ENCODE assay signal across 9 mouse cellular contexts in genomic region chr4:118089939-118090338, GRCm38 (mm10). TPM values are rescaled to one million over a fixed set of nuclear protein-coding genes. Genes with fewer than 3 reads are reported as not detected.
DNase-seq lines count a peak whose midpoint lies in the region.
"Had no signal": no experiment of that assay in that cellular context is flagged by ENCODE, and none has a peak within 500 bp of the region (broad histone marks: within the 10 kb centered on the region; RNA-seq: fewer than 3 reads in every experiment).

No protein-coding gene starts in this region.

- DNase-seq in adrenal gland, adult (ENCODE audit: inconsistent age in 2 of 2, low spot score in 1 of 2): peak; percentile 53 to 77
- DNase-seq in adrenal gland, postnatal 4 days (ENCODE audit: low spot score in 2 of 2): no peak
- DNase-seq in right cerebral cortex, adult 18-20 months: peak; percentile 15
- no peak for DNase-seq in right cerebral cortex, postnatal 36 days (ENCODE audit: low spot score in 2 of 2)
- peak; percentile 58 to 60 for DNase-seq in cerebellum, postnatal 36 days
- DNase-seq in kidney, postnatal 14 days: peak; percentile 69
- DNase-seq in thymus, postnatal 25 days: peak; percentile 26

- H3K4me1 ChIP-seq in megakaryocyte, embryonic 14.5 days: peaks cover 38% of the 10 kb centered on the region

- H3K36me3 ChIP-seq in megakaryocyte, embryonic 14.5 days (replicated peaks; ENCODE audit: low read length): peaks cover 4% of the 10 kb centered on the region
- H3K36me3 ChIP-seq: heart, embryonic 13.5 days had no signal

- H3K4me3 ChIP-seq in megakaryocyte, embryonic 14.5 days (replicated peaks): peak overlapping the region; percentile 28
- H3K4me3 ChIP-seq: heart, embryonic 13.5 days had no signal

- H3K9me3 ChIP-seq in megakaryocyte, embryonic 14.5 days: no peaks in the 10 kb centered on the region
- H3K9me3 ChIP-seq: heart, embryonic 13.5 days had no signal

- peaks cover 7% of the 10 kb centered on the region for H3K27me3 ChIP-seq in megakaryocyte, embryonic 14.5 days (replicated peaks)
- H3K27me3 ChIP-seq: heart, embryonic 13.5 days had no signal

RNA-seq across cellular contexts. Expression of gene St3gal3, which starts 44.8 kb away (rescaled TPM):
- total RNA-seq in adrenal gland, postnatal 4 days (2021): 10 to 100 TPM; 21.8 to 26.4 TPM
- polyA plus RNA-seq in megakaryocyte, embryonic 14.5 days (2012; ENCODE audit: insufficient read depth, low replicate concordance): 6.7 and 17.4 TPM in 2 replicates

Comparison
In these comparisons a context has a peak if more than half of its experiments do, and no peak if none do; other contexts are left out.
1. DNase-seq: peak in adrenal gland, adult (2 of 2), right cerebral cortex, adult 18-20 months (single experiment), cerebellum, postnatal 36 days (2 of 2), kidney, postnatal 14 days (single experiment) and thymus, postnatal 25 days (single experiment); none in adrenal gland, postnatal 4 days (0 of 2) and right cerebral cortex, postnatal 36 days (0 of 2).